Mouse (Mus musculus): ENCODE data around the gene Oas1e. TPM values are rescaled to one million over a fixed set of nuclear protein-coding genes. Genes with fewer than 3 reads are reported as not detected.

The Oas1e gene
- polyA plus RNA-seq, 1 experiment from 2014 or later: 0.12 TPM

- H3K4me2 ChIP-seq (ENCODE audit: low read depth, low read length): no peak overlapping the region
- 52% methylated on average over 4 of the region's 4 CpGs for WGBS (ENCODE audit: insufficient replicate concordance)
Observed at GRCm38 (mm10) chr5:120754215-120754614, 41.1 kb downstream of the Oas1e start.

GRCm38 (mm10) chr5:120752786-120753185 is 42.5 kb downstream of the Oas1e start:
- no peak for ATAC-seq (ENCODE audit: low read depth)
- H3K9me3 ChIP-seq (replicated peaks; ENCODE audit: control insufficient read depth, low read length): no peaks in the 10 kb centered on the region

More at GRCm38 (mm10) chr5:120754215-120754614, 41.1 kb downstream of the Oas1e start:
- H3K27me3 ChIP-seq (ENCODE audit: control insufficient read depth, insufficient read depth, low read depth, low read length): no peaks in the 10 kb centered on the region
- H3K4me3 ChIP-seq (ENCODE audit: low read depth, low read length): no peak overlapping the region
- H3K36me3 ChIP-seq (ENCODE audit: control insufficient read depth, insufficient read depth): no peaks in the 10 kb centered on the region
- no peak overlapping the region for H3K9ac ChIP-seq (ENCODE audit: low read depth, low read length)
- H3K27ac ChIP-seq (ENCODE audit: low read length): no peak overlapping the region
- H3K9me3 ChIP-seq (replicated peaks; ENCODE audit: control insufficient read depth, low read length): no peaks in the 10 kb centered on the region
- no peak for ATAC-seq (ENCODE audit: low read depth)
- no peaks in the 10 kb centered on the region for H3K4me1 ChIP-seq (ENCODE audit: control insufficient read depth, low read depth, low read length)

GRCm38 (mm10) chr5:120751206-120751605 is 44.1 kb downstream of the Oas1e start:
- Histone ChIP-seq H3K4me1 (ENCODE audit: control insufficient read depth, low read depth, low read length) (no peaks in the 10 kb centered on the region), H3K9ac (ENCODE audit: low read depth, low read length) (no peak overlapping the region), H3K4me3 (ENCODE audit: low read depth, low read length) (no peak overlapping the region), H3K9me3 (replicated peaks; ENCODE audit: control insufficient read depth, low read length) (no peaks in the 10 kb centered on the region), H3K27ac (ENCODE audit: low read length) (no peak overlapping the region), H3K4me2 (ENCODE audit: low read depth, low read length) (no peak overlapping the region), H3K27me3 (ENCODE audit: control insufficient read depth, insufficient read depth, low read depth, low read length) (no peaks in the 10 kb centered on the region), H3K36me3 (ENCODE audit: control insufficient read depth, insufficient read depth) (no peaks in the 10 kb centered on the region)
- WGBS (ENCODE audit: insufficient replicate concordance): 52% methylated on average over 3 of the region's 3 CpGs
- no peak for ATAC-seq (ENCODE audit: low read depth)

More at GRCm38 (mm10) chr5:120752786-120753185, 42.5 kb downstream of the Oas1e start:
- no peaks in the 10 kb centered on the region for H3K36me3 ChIP-seq (ENCODE audit: control insufficient read depth, insufficient read depth)
- H3K27me3 ChIP-seq (ENCODE audit: control insufficient read depth, insufficient read depth, low read depth, low read length): no peaks in the 10 kb centered on the region
- no peak overlapping the region for H3K4me3 ChIP-seq (ENCODE audit: low read depth, low read length)
- no peak overlapping the region for H3K9ac ChIP-seq (ENCODE audit: low read depth, low read length)
- no peak overlapping the region for H3K4me2 ChIP-seq (ENCODE audit: low read depth, low read length)
- no peaks in the 10 kb centered on the region for H3K4me1 ChIP-seq (ENCODE audit: control insufficient read depth, low read depth, low read length)
- 65% methylated on average over 3 of the region's 3 CpGs for WGBS (ENCODE audit: insufficient replicate concordance)
- H3K27ac ChIP-seq (ENCODE audit: low read length): no peak overlapping the region

- ATAC-seq (ENCODE audit: low read depth): no peak
- H3K4me1 ChIP-seq (ENCODE audit: control insufficient read depth, low read depth, low read length): no peaks in the 10 kb centered on the region
- no peaks in the 10 kb centered on the region for H3K36me3 ChIP-seq (ENCODE audit: control insufficient read depth, insufficient read depth)
- H3K9me3 ChIP-seq (replicated peaks; ENCODE audit: control insufficient read depth, low read length): no peaks in the 10 kb centered on the region
- no peaks in the 10 kb centered on the region for H3K27me3 ChIP-seq (ENCODE audit: control insufficient read depth, insufficient read depth, low read depth, low read length)
- H3K27ac ChIP-seq (ENCODE audit: low read length): no peak within 1 kb of the TSS
- H3K4me2 ChIP-seq (ENCODE audit: low read depth, low read length): no peak within 1 kb of the TSS
- no peak within 1 kb of the TSS for H3K9ac ChIP-seq (ENCODE audit: low read depth, low read length)
- H3K4me3 ChIP-seq (ENCODE audit: low read depth, low read length): no peak within 1 kb of the TSS
- 20% methylated on average over 5 of the region's 5 CpGs for WGBS (ENCODE audit: insufficient replicate concordance)
Observed at GRCm38 (mm10) chr5:120749688-120750087, 45.6 kb downstream of the Oas1e start, which contains the start of gene Oas2. Gene Oas2, minus strand, starts transcription at chr5:120749853.

GRCm38 (mm10) chr5:120746451-120746850 is 48.9 kb downstream of the Oas1e start:
- WGBS (ENCODE audit: insufficient replicate concordance): 3% methylated on average over 5 of the region's 5 CpGs
- Histone ChIP-seq H3K36me3 (ENCODE audit: control insufficient read depth, insufficient read depth) (no peaks in the 10 kb centered on the region), H3K4me1 (ENCODE audit: control insufficient read depth, low read depth, low read length) (no peaks in the 10 kb centered on the region), H3K27ac (ENCODE audit: low read length) (no peak overlapping the region), H3K9ac (ENCODE audit: low read depth, low read length) (no peak overlapping the region), H3K27me3 (ENCODE audit: control insufficient read depth, insufficient read depth, low read depth, low read length) (no peaks in the 10 kb centered on the region), H3K9me3 (replicated peaks; ENCODE audit: control insufficient read depth, low read length) (no peaks in the 10 kb centered on the region), H3K4me3 (ENCODE audit: low read depth, low read length) (no peak overlapping the region), H3K4me2 (ENCODE audit: low read depth, low read length) (no peak overlapping the region)
- no peak for ATAC-seq (ENCODE audit: low read depth)

GRCm38 (mm10) chr5:120742125-120742524 is 53.2 kb downstream of the Oas1e start:
- Histone ChIP-seq H3K9ac (ENCODE audit: low read depth, low read length) (no peak overlapping the region), H3K4me3 (ENCODE audit: low read depth, low read length) (no peak overlapping the region), H3K27me3 (ENCODE audit: control insufficient read depth, insufficient read depth, low read depth, low read length) (no peaks in the 10 kb centered on the region), H3K36me3 (ENCODE audit: control insufficient read depth, insufficient read depth) (no peaks in the 10 kb centered on the region), H3K27ac (ENCODE audit: low read length) (no peak overlapping the region), H3K4me2 (ENCODE audit: low read depth, low read length) (no peak overlapping the region), H3K9me3 (replicated peaks; ENCODE audit: control insufficient read depth, low read length) (no peaks in the 10 kb centered on the region), H3K4me1 (ENCODE audit: control insufficient read depth, low read depth, low read length) (no peaks in the 10 kb centered on the region)
- 19% methylated on average over 4 of the region's 4 CpGs for WGBS (ENCODE audit: insufficient replicate concordance)
- no peak for ATAC-seq (ENCODE audit: low read depth)

Other genes with a start within 250 kb of the Oas1e start
- gene Tpcn1, start 206.9 kb downstream of the Oas1e start, polyA plus RNA-seq (2015; fragmentation: Nextera tagmentation; extraction: Ambion mirVana): 21.5 and 24.2 TPM in 2 replicates
- 1.2 TPM in 2 replicates for gene Iqcd, start 206.5 kb downstream of the Oas1e start, polyA plus RNA-seq (2015; fragmentation: Nextera tagmentation; extraction: Ambion mirVana)
- gene Rita1, start 182.9 kb downstream of the Oas1e start, polyA plus RNA-seq (2015; fragmentation: Nextera tagmentation; extraction: Ambion mirVana): 3.6 and 3.7 TPM in 2 replicates
- 14.7 and 16.1 TPM in 2 replicates for gene Ddx54, start 182.8 kb downstream of the Oas1e start, polyA plus RNA-seq (2015; fragmentation: Nextera tagmentation; extraction: Ambion mirVana)
- gene Cfap73, start 161.3 kb downstream of the Oas1e start, polyA plus RNA-seq (2015; fragmentation: Nextera tagmentation; extraction: Ambion mirVana): not detected in 2 replicates
- 0.11 and 0.15 TPM in 2 replicates for gene Rasal1, start 146.7 kb downstream of the Oas1e start, polyA plus RNA-seq (2015; fragmentation: Nextera tagmentation; extraction: Ambion mirVana)
- gene Dtx1, start 83.6 kb downstream of the Oas1e start, polyA plus RNA-seq (2015; fragmentation: Nextera tagmentation; extraction: Ambion mirVana): 0.07 TPM in 1 of 2 replicates, not detected in the other
- 0.56 and 0.66 TPM in 2 replicates for gene Oas2, start 45.7 kb downstream of the Oas1e start, polyA plus RNA-seq (2015; fragmentation: Nextera tagmentation; extraction: Ambion mirVana)
- gene Oas3, start 17.9 kb downstream of the Oas1e start, polyA plus RNA-seq (2015; fragmentation: Nextera tagmentation; extraction: Ambion mirVana): 0.30 and 0.68 TPM in 2 replicates
- gene Oas1c, start 17.0 kb upstream of the Oas1e start, polyA plus RNA-seq (2015; fragmentation: Nextera tagmentation; extraction: Ambion mirVana): 0.12 and 0.20 TPM in 2 replicates
- not detected in 2 replicates for gene Oas1f, start 51.8 kb upstream of the Oas1e start, polyA plus RNA-seq (2015; fragmentation: Nextera tagmentation; extraction: Ambion mirVana)
- not detected in 2 replicates for gene Oas1h, start 65.9 kb upstream of the Oas1e start, polyA plus RNA-seq (2015; fragmentation: Nextera tagmentation; extraction: Ambion mirVana)
- 0.71 and 0.76 TPM in 2 replicates for gene Oas1g, start 92.1 kb upstream of the Oas1e start, polyA plus RNA-seq (2015; fragmentation: Nextera tagmentation; extraction: Ambion mirVana)
- 2.5 and 2.8 TPM in 2 replicates for gene Oas1a, start 112.0 kb upstream of the Oas1e start, polyA plus RNA-seq (2015; fragmentation: Nextera tagmentation; extraction: Ambion mirVana)
- not detected in 2 replicates for gene Oas1d, start 119.0 kb upstream of the Oas1e start, polyA plus RNA-seq (2015; fragmentation: Nextera tagmentation; extraction: Ambion mirVana)
- not detected in 2 replicates for gene Rph3a, start 214.6 kb upstream of the Oas1e start, polyA plus RNA-seq (2015; fragmentation: Nextera tagmentation; extraction: Ambion mirVana)

All from liver, embryonic 16.5 days (tissue).